Mouse (Mus musculus) layer of hippocampus, postnatal 25 days (tissue): ENCODE data around the gene Ocln. TPM values are rescaled to one million over a fixed set of nuclear protein-coding genes. Genes with fewer than 3 reads are reported as not detected.
"Not testable (repeated sequence)": the region's sequence is repeated elsewhere in the genome, so short reads cannot be mapped to it uniquely, and the experiment has no call there.

Experiments
- DNase-seq, 2 experiments: peaks; one replicate each; pipeline ENCODE4 v3.0.0; 2022; ENCODE audit warnings: mixed read lengths in 2 of 2, low spot score in 1 of 2; ENCODE audit errors: extremely low spot score in 1 of 2
- total RNA-seq, 2 experiments: library from RNA; stranded (reverse); gene quantifications; 2 replicates each; pipeline ENCODE4 v1.2.3; 2021

The Ocln gene
- total RNA-seq, 2 experiments from 2014 or later, result 12.4 to 13.2 TPM

- DNase-seq, result not testable (repeated sequence)
These were observed 58.1 kb downstream of the Ocln start for GRCm38 (mm10) chr13:100494370-100494769.

- no peak for DNase-seq
These were observed 59.2 kb downstream of the Ocln start for GRCm38 (mm10) chr13:100493313-100493712.

GRCm38 (mm10) chr13:100492061-100492787 is 60.3 kb downstream of the Ocln start, which contains the start of gene Gtf2h2:
TSS of gene Gtf2h2 (minus strand) at chr13:100492579.
- DNase-seq, result peak; percentile 91 to 92

GRCm38 (mm10) chr13:100491623-100492022 is 60.9 kb downstream of the Ocln start:
- no peak for DNase-seq

DNA sequence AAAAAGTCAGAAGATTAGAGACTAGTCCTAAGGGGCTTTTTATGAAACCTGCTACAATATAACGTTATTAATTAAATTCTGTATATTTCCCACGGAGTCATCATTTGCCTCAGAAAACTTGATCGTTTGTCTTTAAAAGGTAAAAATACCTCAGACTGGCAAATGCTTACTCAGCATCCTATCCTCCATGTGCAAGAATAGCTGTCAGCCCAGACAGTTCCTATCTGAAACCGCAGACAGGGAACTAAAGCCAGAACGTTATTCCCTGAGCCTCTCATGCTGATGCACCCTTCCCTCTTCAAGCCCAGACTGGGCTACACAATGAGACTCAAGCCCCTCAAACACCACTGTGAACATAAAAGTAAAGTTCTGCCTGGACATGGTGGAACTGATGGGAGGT is 62.1 kb downstream of the Ocln start:
- DNase-seq, result no peak

- no peak for DNase-seq
These were observed 68.9 kb downstream of the Ocln start for GRCm38 (mm10) chr13:100483610-100484009.

DNA sequence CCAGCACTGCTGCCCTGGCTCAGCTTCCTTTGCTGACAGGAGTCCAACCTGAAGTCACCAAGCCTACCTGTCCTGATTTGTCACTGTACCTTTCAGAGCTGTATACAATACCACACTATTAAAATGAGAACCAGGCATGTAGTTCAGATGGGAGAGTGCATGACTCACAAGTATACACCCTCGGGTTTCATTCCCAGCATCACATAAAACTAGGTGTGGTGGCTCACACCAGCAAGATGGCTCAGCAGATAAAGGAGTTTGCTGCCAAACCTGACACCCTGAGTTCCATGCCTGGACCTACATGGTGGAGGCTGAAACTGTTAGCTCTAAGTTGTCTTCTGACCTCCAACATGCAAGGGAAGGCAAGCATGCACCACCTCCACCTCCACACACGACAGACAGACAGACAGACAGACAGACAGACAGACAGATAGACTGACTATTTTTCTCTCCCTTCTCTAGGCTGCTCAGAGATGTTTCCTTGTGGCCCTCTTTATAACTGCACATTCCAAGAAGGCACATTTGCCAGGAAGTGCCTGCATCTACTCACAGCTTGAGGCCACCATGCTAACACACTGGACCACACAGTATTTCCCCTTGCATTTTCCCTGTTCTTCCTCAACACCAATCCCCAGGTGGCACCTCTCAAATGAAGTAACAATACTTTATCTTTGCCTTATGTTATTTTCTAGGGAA is 88.8 kb downstream of the Ocln start:
- no peak for DNase-seq

GRCm38 (mm10) chr13:100461336-100461735 is 91.2 kb downstream of the Ocln start:
- no peak for DNase-seq

- not testable (repeated sequence) for DNase-seq
These were observed 99.9 kb downstream of the Ocln start, which contains the start of gene Naip1 for GRCm38 (mm10) chr13:100452415-100453127. TSS of gene Naip1 (minus strand) at chr13:100452869.

- no peak for DNase-seq
These were observed 103.0 kb downstream of the Ocln start for GRCm38 (mm10) chr13:100449495-100449894.

Other genes with a start within 250 kb of the Ocln start
- under 1 TPM; 0.17 to 0.28 TPM for gene Naip6, start 235.0 kb downstream of the Ocln start, total RNA-seq
- under 1 TPM; 0.15 to 0.16 TPM for gene Naip1, start 99.8 kb downstream of the Ocln start, total RNA-seq
- 10 to 100 TPM; 47.9 to 53.2 TPM for gene Gtf2h2, start 60.1 kb downstream of the Ocln start, total RNA-seq
- gene Marveld2, start 64.3 kb upstream of the Ocln start, total RNA-seq, result 1 to 10 TPM; 1.1 to 1.2 TPM
- gene Ak6, start 98.3 kb upstream of the Ocln start, total RNA-seq, result 10 to 100 TPM; 93.3 to 93.7 TPM
- gene Rad17, start 98.3 kb upstream of the Ocln start, total RNA-seq, result 10 to 100 TPM; 13.2 to 14.0 TPM
- 10 to 100 TPM; 20.8 to 23.3 TPM for gene Taf9, start 98.9 kb upstream of the Ocln start, total RNA-seq
- gene Ccdc125, start 117.0 kb upstream of the Ocln start, total RNA-seq, result under 1 TPM; 0.17 to 0.42 TPM
- gene Cdk7, start 178.2 kb upstream of the Ocln start, total RNA-seq, result 10 to 100 TPM; 36.3 to 38.6 TPM
- 10 to 100 TPM; 55.9 to 56.0 TPM for gene Mrps36, start 191.9 kb upstream of the Ocln start, total RNA-seq
- gene Cenph, start 223.2 kb upstream of the Ocln start, total RNA-seq, result 1 to 10 TPM in 1 of 2 experiments, under 1 TPM in 1; 0.42 to 1.1 TPM
- gene Ccnb1, start 233.9 kb upstream of the Ocln start, total RNA-seq, result 1 to 10 TPM; 1.5 TPM